ENCODE assay signal across 8 mouse cellular contexts in genomic region chr6:113075261-113075660, GRCm38 (mm10). TPM values are rescaled to one million over a fixed set of nuclear protein-coding genes. Genes with fewer than 3 reads are reported as not detected.
A peak's percentile ranks its signal among the peaks of the same experiment; 100 is the strongest.
DNase-seq lines count a peak whose midpoint lies in the region; ATAC-seq and TF ChIP-seq lines count a peak whose summit lies in the region.

No protein-coding gene starts in this region.

- H3K9ac ChIP-seq in limb, embryonic 12.5 days (replicated peaks): peak overlapping the region; percentile 99
- peak overlapping the region; percentile 89 for H3K9ac ChIP-seq in stomach, postnatal 0 days (ENCODE audit: low read length)

- peak overlapping the region; percentile 86; the same call in 1 of the 2 replicates for H3K4me3 ChIP-seq in spleen, adult 2 months (ENCODE audit: extremely low read depth, insufficient read depth, insufficient read length)
- peak overlapping the region; percentile 94 for H3K4me3 ChIP-seq in limb, embryonic 12.5 days (replicated peaks)
- H3K4me3 ChIP-seq in stomach, postnatal 0 days (ENCODE audit: low read depth, low read length): peak overlapping the region; percentile 78

- no peak for TF ChIP-seq EP300 in stomach, postnatal 0 days (optimal IDR thresholded peaks at IDR 0.05)

- H3K4me2 ChIP-seq in limb, embryonic 12.5 days: peak overlapping the region; percentile 91
- peak overlapping the region; percentile 55 for H3K4me2 ChIP-seq in stomach, postnatal 0 days (replicated peaks; ENCODE audit: low read depth)

- H3K36me3 ChIP-seq in spleen, adult 2 months (ENCODE audit: control insufficient read depth, insufficient read depth, low read length): peaks cover 2% of the 10 kb centered on the region; the same call in 1 of the 2 replicates
- peaks cover 3% of the 10 kb centered on the region; the same call in 1 of the 2 replicates for H3K36me3 ChIP-seq in limb, embryonic 12.5 days
- no peaks in the 10 kb centered on the region for H3K36me3 ChIP-seq in stomach, postnatal 0 days (ENCODE audit: control insufficient read depth, insufficient read depth, low read length)

- TF ChIP-seq CTCF in spleen, adult 2 months (IDR thresholded peaks at IDR 0.05; ENCODE audit: extremely low read depth, insufficient read depth, insufficient read length, insufficient replicate concordance): no peak
- TF ChIP-seq CTCF in stomach, postnatal 0 days (IDR thresholded peaks at IDR 0.05; ENCODE audit: low read depth): no peak

- peaks cover 2% of the 10 kb centered on the region for H3K4me1 ChIP-seq in spleen, adult 2 months (ENCODE audit: control insufficient read depth, insufficient read depth, insufficient read length)
- H3K4me1 ChIP-seq in limb, embryonic 12.5 days (replicated peaks): peaks cover 32% of the 10 kb centered on the region
- H3K4me1 ChIP-seq in stomach, postnatal 0 days (replicated peaks; ENCODE audit: control insufficient read depth, insufficient read depth): no peaks in the 10 kb centered on the region

- no peak overlapping the region; the same call in 1 of the 2 replicates for H3K27ac ChIP-seq in spleen, adult 2 months (ENCODE audit: insufficient read depth, low read length)
- peak overlapping the region; percentile 99 for H3K27ac ChIP-seq in limb, embryonic 12.5 days
- H3K27ac ChIP-seq in stomach, postnatal 0 days (replicated peaks): peak overlapping the region; percentile 99

- WGBS in spleen, adult 2 months: 26% methylated on average over 3 of the region's 3 CpGs
- WGBS in limb, embryonic 12.5 days: 31% methylated on average over 3 of the region's 3 CpGs
- WGBS in stomach, postnatal 0 days: 8% methylated on average over 3 of the region's 3 CpGs

- no peaks in the 10 kb centered on the region for H3K27me3 ChIP-seq in spleen, adult 2 months (ENCODE audit: control insufficient read depth, insufficient read depth, low read length)
- H3K27me3 ChIP-seq in limb, embryonic 12.5 days: no peaks in the 10 kb centered on the region
- H3K27me3 ChIP-seq in stomach, postnatal 0 days (ENCODE audit: control insufficient read depth, insufficient read depth, low read length): no peaks in the 10 kb centered on the region

- ATAC-seq in CD4-positive, CD25-positive, alpha-beta regulatory T cell, adult 4 months: no peak
- ATAC-seq in limb, embryonic 12.5 days (ENCODE audit: insufficient number of reproducible peaks, insufficient read depth, low FRiP score, low TSS enrichment, low read depth): no peak
- no peak for ATAC-seq in stomach, postnatal 0 days (ENCODE audit: low FRiP score, low TSS enrichment)

- no peak for TF ChIP-seq POLR2A in spleen, adult 2 months (IDR thresholded peaks at IDR 0.05; ENCODE audit: low read depth, low read length)

- DNase-seq in CD4-positive, CD25-positive, alpha-beta regulatory T cell, adult 2 months (ENCODE audit: low read depth, low spot score): peak; percentile 26
- DNase-seq in spleen, adult 2 months (ENCODE audit: low read depth in 1 of 2, low spot score in 2 of 2): no peak
- no peak for DNase-seq in spleen, postnatal 10 days (ENCODE audit: low spot score in 2 of 2)
- no peak for DNase-seq in stomach, postnatal 0 days (ENCODE audit: low spot score)
- DNase-seq in urinary bladder, adult 2 months (ENCODE audit: low spot score): no peak
- no peak for DNase-seq in gastrocnemius, postnatal 10 days

- H3K9me3 ChIP-seq in limb, embryonic 12.5 days: no peaks in the 10 kb centered on the region
- no peaks in the 10 kb centered on the region for H3K9me3 ChIP-seq in stomach, postnatal 0 days (ENCODE audit: control insufficient read depth, low read length)

RNA-seq across cellular contexts. Expression of gene Setd5, which starts 1.9 kb away (rescaled TPM):
- polyA plus RNA-seq in CD4-positive, CD25-positive, alpha-beta regulatory T cell, adult 4 months (2017; shearing (Covaris generic)): 10 to 100 TPM; 31.9 to 37.2 TPM
- polyA plus RNA-seq in spleen, adult 2 months (2012; rRNA removed): 22.4 and 22.5 TPM in 2 replicates
- 74.4 and 78.2 TPM in 2 replicates for polyA plus RNA-seq in limb, embryonic 12.5 days (2016; fragmentation: Nextera tagmentation; extraction: Ambion mirVana)
- polyA plus RNA-seq in stomach, postnatal 0 days (2015; fragmentation: Nextera tagmentation; extraction: Ambion mirVana): 34.6 and 35.9 TPM in 2 replicates
- 41.4 and 49.9 TPM in 2 replicates for polyA plus RNA-seq in urinary bladder, adult 2 months (2012; rRNA removed)
- 10 to 100 TPM; 54.8 to 82.3 TPM for total RNA-seq in gastrocnemius, postnatal 10 days (2021)

RNA-seq across cellular contexts. Expression of gene Thumpd3, which starts 29.2 kb away (rescaled TPM):
- polyA plus RNA-seq in CD4-positive, CD25-positive, alpha-beta regulatory T cell, adult 4 months (2017; shearing (Covaris generic)): 100 to 1,000 TPM in 1 of 2 experiments, 10 to 100 TPM in 1; 76.7 to 104 TPM
- 4.8 and 5.8 TPM in 2 replicates for polyA plus RNA-seq in spleen, adult 2 months (2012; rRNA removed)
- polyA plus RNA-seq in limb, embryonic 12.5 days (2016; fragmentation: Nextera tagmentation; extraction: Ambion mirVana): 44.4 and 49.7 TPM in 2 replicates
- polyA plus RNA-seq in stomach, postnatal 0 days (2015; fragmentation: Nextera tagmentation; extraction: Ambion mirVana): 33.6 and 34.0 TPM in 2 replicates
- 25.3 and 27.2 TPM in 2 replicates for polyA plus RNA-seq in urinary bladder, adult 2 months (2012; rRNA removed)
- 10 to 100 TPM; 16.9 to 17.0 TPM for total RNA-seq in gastrocnemius, postnatal 10 days (2021)
